Mouse (Mus musculus): ENCODE measurements around the gene Man2b1. TPM values are rescaled to one million over a fixed set of nuclear protein-coding genes. Genes with fewer than 3 reads are reported as not detected.
A peak's percentile ranks its signal among the peaks of the same experiment; 100 is the strongest.

Man2b1 gene
- total and polyA plus RNA-seq, 3 experiments = 29.1 to 45.6 (median 40.7) TPM

- TF ChIP-seq MEF2A (IDR thresholded peaks at IDR 0.05; ENCODE audit: borderline replicate concordance, low read depth, low read length) (peak; percentile 42; the same call in 1 of the 2 replicates), ZKSCAN1 (IDR thresholded peaks at IDR 0.05; ENCODE audit: borderline replicate concordance, low read depth, low read length) (no peak; the same call in 1 of the 2 replicates), ZNF384 (IDR thresholded peaks at IDR 0.05; ENCODE audit: low read depth, low read length) (peak; percentile 100), CTCF (conservative IDR thresholded peaks at IDR 0.05 in 1 of 2, IDR thresholded peaks at IDR 0.05 in 1 of 2; ENCODE audit: low read depth in 2 of 2, low read length in 2 of 2) (no peak), E2F4 (IDR thresholded peaks at IDR 0.05; ENCODE audit: insufficient replicate concordance, low read depth, low read length) (no peak), ZMIZ1 (IDR thresholded peaks at IDR 0.05; ENCODE audit: low read depth, low read length) (peak; percentile 66; the same call in 1 of the 2 replicates), ZC3H11A (IDR thresholded peaks at IDR 0.05; ENCODE audit: low read depth, low read length) (no peak), RAD21 (IDR thresholded peaks at IDR 0.05; ENCODE audit: low read depth, low read length) (no peak), USF2 (conservative IDR thresholded peaks at IDR 0.05; ENCODE audit: low read depth, low read length) (peak; percentile 99), POLR2AphosphoS2 (IDR thresholded peaks at IDR 0.05; ENCODE audit: low read depth, low read length) (no peak; the same call in 1 of the 2 replicates), USF1 (IDR thresholded peaks at IDR 0.05; ENCODE audit: low read depth, low read length) (peak; percentile 98), ETS1 (conservative IDR thresholded peaks at IDR 0.05; ENCODE audit: low read depth, low read length) (no peak), GABPA (IDR thresholded peaks at IDR 0.05; ENCODE audit: insufficient replicate concordance, low read depth, low read length) (peak; percentile 49; the same call in 1 of the 2 replicates), MAX (IDR thresholded peaks at IDR 0.05; ENCODE audit: low read length) (peak; percentile 98), KAT2A (IDR thresholded peaks at IDR 0.05; ENCODE audit: insufficient replicate concordance, low read length) (peak; percentile 76; the same call in 1 of the 2 replicates), CHD1 (IDR thresholded peaks at IDR 0.05; ENCODE audit: low read depth, low read length) (0 out of 2 replicates have a peak, but pooled peaks have one; percentile 6), MAZ (IDR thresholded peaks at IDR 0.05; ENCODE audit: low read depth, low read length) (0 out of 2 replicates have a peak, but pooled peaks have one; percentile 84), CHD2 (IDR thresholded peaks at IDR 0.05; ENCODE audit: low read length) (peak; percentile 46; the same call in 1 of the 2 replicates)
These were observed 46.2 kb upstream of the Man2b1 start, which contains the start of gene Tnpo2 (continued) for GRCm38 (mm10) chr8:85036718-85037365.

GRCm38 (mm10) chr8:85037366-85037680 is 45.7 kb upstream of the Man2b1 start:
- in situ Hi-C loops (cut with MboI; ENCODE audit: low pct_ligation_motif_present, low pct_unique_long_range_greater_than_20kb, low sequenced_read_pairs) = no loop called here
- Histone ChIP-seq H3K4me2 (ENCODE audit: insufficient read depth, low read depth, poor library complexity, severe bottlenecking) (peak overlapping the region; percentile 26; the same call in 1 of the 2 replicates), H3K4me3 (replicated peaks in 1 of 3; ENCODE audit: low read depth in 2 of 3, low read length in 2 of 3, poor library complexity in 1 of 3) (peak overlapping the region; percentile 83 to 90 (median 88)), H3K27me3 (replicated peaks) (no peaks in the 10 kb centered on the region), H3K9ac (ENCODE audit: insufficient read depth, low read depth) (peak overlapping the region; percentile 94), H3K27ac (ENCODE audit: insufficient read depth, low read depth) (peak overlapping the region; percentile 88), H3K4me1 (ENCODE audit: control insufficient read depth in 1 of 2, insufficient read depth in 2 of 2) (peaks cover 3 to 49% of the 10 kb centered on the region in 2 experiments), H3K9me3 (replicated peaks; ENCODE audit: low read length) (no peaks in the 10 kb centered on the region), H3K79me2 (replicated peaks; ENCODE audit: control insufficient read depth, extremely low read depth, insufficient read depth, poor library complexity, severe bottlenecking) (peaks cover 57% of the 10 kb centered on the region), H3K36me3 (replicated peaks in 1 of 2; ENCODE audit: control insufficient read depth in 1 of 2, insufficient read depth in 1 of 2, low read length in 1 of 2) (peaks cover 25 to 45% of the 10 kb centered on the region in 2 experiments)
- dilution Hi-C loops (cut with MboI; ENCODE audit: extremely low pct_ligation_motif_present, extremely low pct_unique_long_range_greater_than_20kb, low sequenced_read_pairs) = no loop called here
- TF ChIP-seq CHD2 (IDR thresholded peaks at IDR 0.05; ENCODE audit: low read length) (no peak), USF1 (IDR thresholded peaks at IDR 0.05; ENCODE audit: low read depth, low read length) (no peak), MXI1 (IDR thresholded peaks at IDR 0.05; ENCODE audit: low read depth, low read length) (no peak), SMC3 (IDR thresholded peaks at IDR 0.05; ENCODE audit: low read depth, low read length) (no peak), SIN3A (IDR thresholded peaks at IDR 0.05; ENCODE audit: low read length) (no peak), GABPA (IDR thresholded peaks at IDR 0.05; ENCODE audit: insufficient replicate concordance, low read depth, low read length) (no peak), MAFK (IDR thresholded peaks at IDR 0.05; ENCODE audit: insufficient replicate concordance, low read length) (no peak), MAZ (IDR thresholded peaks at IDR 0.05; ENCODE audit: low read depth, low read length) (no peak), E2F4 (IDR thresholded peaks at IDR 0.05; ENCODE audit: insufficient replicate concordance, low read depth, low read length) (no peak), JUND (conservative IDR thresholded peaks at IDR 0.05; ENCODE audit: low read depth, low read length) (no peak), USF2 (conservative IDR thresholded peaks at IDR 0.05; ENCODE audit: low read depth, low read length) (no peak), JUN (IDR thresholded peaks at IDR 0.05; ENCODE audit: insufficient read depth, low read depth, low read length) (no peak), RAD21 (IDR thresholded peaks at IDR 0.05; ENCODE audit: low read depth, low read length) (no peak), CTCF (conservative IDR thresholded peaks at IDR 0.05 in 1 of 2, IDR thresholded peaks at IDR 0.05 in 1 of 2; ENCODE audit: low read depth in 2 of 2, low read length in 2 of 2) (no peak), IRF4 (IDR thresholded peaks at IDR 0.05; ENCODE audit: low read depth, low read length) (no peak), UBTF (IDR thresholded peaks at IDR 0.05; ENCODE audit: low read depth, low read length) (no peak), ZKSCAN1 (IDR thresholded peaks at IDR 0.05; ENCODE audit: borderline replicate concordance, low read depth, low read length) (no peak), POLR2AphosphoS2 (IDR thresholded peaks at IDR 0.05; ENCODE audit: low read depth, low read length) (no peak), MEF2A (IDR thresholded peaks at IDR 0.05; ENCODE audit: borderline replicate concordance, low read depth, low read length) (no peak), PAX5 (IDR thresholded peaks at IDR 0.05; ENCODE audit: low read length) (no peak)
- peak; percentile 48 for DNase-seq (ENCODE audit: extremely low read depth)
